Mouse (Mus musculus) fibroblast of lung, adult 2 months (primary cell): ENCODE results near the gene Icam4.
A peak's percentile ranks its signal among the peaks of the same experiment; 100 is the strongest.

Experiments used
- DNase-seq: peaks from one replicate; pipeline ENCODE4 v3.0.0-alpha.2; 2011; ENCODE audit warnings: low read depth

The Icam4 gene

GRCm38 (mm10) chr9:21011846-21012312 is 17.3 kb upstream of the Icam4 start:
- no peak for DNase-seq

GRCm38 (mm10) chr9:21012368-21012767 is 16.8 kb upstream of the Icam4 start:
- no peak for DNase-seq

GRCm38 (mm10) chr9:21014691-21015570 is 14.2 kb upstream of the Icam4 start:
- DNase-seq: no peak

DNA sequence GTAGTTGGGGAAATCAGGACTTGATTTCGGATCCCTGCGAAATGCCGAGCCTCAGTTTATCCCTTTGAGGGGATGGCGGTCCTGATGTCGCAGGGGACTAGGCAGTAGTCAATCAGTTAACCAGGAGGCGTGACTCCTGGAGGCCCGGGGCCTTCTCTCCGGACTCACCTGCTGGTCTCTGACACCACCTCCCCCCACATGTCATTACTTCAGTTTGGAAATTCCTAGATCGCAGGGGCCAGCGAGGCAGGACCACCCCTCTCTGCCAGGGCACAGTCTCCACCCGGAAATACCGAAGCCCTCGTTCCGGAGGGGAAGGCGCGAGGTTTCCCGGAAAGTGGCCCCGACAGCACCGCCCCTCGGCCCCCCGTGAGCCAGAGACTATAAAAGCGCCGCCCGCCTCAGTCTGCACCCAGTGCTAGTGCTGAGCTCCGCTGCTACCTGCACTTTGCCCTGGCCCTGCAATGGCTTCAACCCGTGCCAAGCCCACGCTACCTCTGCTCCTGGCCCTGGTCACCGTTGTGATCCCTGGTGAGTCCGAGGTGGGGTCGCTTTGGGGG is 13.5 kb upstream of the Icam4 start, which contains the start of gene Icam1:
Gene Icam1 (plus strand): TSS at position 415 of the 560 bp plus-strand sequence.
- no peak for DNase-seq

DNA sequence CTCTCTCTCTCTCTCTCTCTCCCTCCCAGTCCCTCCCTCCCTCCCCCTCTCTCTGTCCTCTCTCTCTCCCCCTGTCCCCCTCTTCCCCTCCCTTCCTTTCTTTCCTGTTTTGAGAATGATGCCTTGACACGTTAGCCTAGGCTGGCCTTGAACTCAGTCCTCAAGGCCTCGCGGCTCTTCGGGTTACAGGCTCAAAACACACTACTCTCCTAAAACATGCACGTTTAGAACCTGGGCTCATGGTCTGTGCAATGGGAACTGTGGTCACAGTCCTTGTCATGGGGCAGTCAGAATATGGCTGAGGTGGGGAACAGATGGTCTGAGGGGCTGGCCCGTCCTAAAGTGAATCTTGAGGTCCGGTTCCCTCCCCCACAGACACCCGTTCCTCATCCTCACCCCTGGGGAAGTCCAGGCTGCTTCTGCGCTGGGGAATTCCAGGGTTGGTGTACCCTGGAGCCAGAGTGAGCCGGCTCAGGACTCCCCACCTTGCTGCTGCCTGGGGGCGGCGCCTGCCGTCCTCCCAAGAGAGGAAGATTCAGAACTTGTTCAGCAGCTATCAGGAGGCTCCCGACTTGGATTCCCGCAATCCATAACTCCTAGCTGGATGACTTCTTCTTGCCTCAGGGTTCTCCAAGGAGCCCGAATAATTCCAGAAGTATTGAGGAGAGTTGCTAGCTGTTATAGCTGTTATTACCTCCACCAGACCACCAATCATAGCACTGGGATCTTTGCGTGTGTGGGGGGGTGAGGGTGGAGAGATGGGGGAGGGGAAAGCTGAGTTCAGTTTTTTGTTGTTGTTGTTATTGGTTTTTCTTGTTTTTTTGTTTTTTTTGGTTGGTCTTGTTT is 12.6 kb upstream of the Icam4 start:
- DNase-seq: no peak

- no peak for DNase-seq
Observed at GRCm38 (mm10) chr9:21017177-21017575, 12.0 kb upstream of the Icam4 start.

GRCm38 (mm10) chr9:21018600-21018999 is 10.6 kb upstream of the Icam4 start:
- DNase-seq: no peak

GRCm38 (mm10) chr9:21021363-21021762 is 7.8 kb upstream of the Icam4 start:
- no peak for DNase-seq

DNA sequence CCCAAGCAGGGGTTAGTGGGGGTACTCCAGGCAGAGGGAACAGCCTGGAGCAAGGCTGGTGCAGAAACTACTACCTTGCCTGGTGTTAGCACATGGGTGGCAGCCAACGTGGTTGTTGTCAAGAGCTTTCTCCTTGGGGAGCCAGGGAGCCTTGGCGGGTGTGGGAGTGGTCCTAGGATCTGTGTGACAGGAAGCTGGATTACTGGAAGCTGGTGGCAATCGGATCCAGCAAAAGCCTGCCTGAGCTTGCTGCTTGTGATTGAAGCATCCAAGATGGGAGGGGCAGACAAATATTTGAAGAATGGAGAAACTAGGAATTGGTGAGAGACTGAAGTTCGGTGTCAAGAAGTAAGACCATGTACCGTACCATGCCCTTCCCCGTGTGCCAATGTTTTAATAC is 6.9 kb upstream of the Icam4 start:
- no peak for DNase-seq

DNA sequence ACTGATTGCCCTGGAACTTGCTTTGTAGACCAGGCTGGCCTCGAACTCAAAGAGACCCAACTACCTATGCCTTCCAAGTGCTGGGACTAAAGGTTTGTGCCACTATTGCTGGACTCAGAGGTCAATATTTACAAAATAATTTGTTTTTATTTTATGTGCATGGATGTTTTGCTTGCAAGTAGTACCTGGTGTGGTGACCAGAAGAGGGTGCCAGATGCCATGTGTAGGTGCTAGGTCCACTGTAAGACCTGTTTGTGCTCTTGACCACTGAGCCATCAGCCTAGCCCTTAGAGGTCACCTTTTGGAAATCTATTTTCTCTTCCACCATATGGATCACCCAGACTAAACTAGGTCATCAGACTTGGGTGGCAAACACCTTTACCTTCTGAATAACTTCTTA is 6.4 kb upstream of the Icam4 start:
- DNase-seq: no peak

DNA sequence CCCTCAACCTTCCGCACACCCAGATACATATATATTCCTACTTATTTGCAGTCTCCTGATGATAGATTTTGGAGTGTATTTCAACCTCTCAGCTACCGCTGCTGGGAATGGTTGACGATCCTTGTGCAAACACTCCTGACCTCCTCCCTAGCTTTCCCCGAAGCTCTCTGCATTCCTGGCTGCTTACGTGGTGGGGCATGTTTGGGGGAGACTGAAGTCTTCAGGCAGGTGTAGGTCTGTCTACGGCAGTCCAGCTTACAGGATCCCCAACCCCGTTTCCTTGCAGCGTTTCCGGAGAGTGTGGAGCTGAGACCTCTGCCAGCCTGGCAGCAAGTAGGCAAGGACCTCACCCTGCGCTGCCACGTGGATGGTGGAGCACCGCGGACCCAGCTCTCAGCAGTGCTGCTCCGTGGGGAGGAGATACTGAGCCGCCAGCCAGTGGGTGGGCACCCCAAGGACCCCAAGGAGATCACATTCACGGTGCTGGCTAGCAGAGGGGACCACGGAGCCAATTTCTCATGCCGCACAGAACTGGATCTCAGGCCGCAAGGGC is 3.8 kb upstream of the Icam4 start:
- no peak for DNase-seq

GRCm38 (mm10) chr9:21026849-21027248 is 2.3 kb upstream of the Icam4 start:
- DNase-seq: no peak

DNA sequence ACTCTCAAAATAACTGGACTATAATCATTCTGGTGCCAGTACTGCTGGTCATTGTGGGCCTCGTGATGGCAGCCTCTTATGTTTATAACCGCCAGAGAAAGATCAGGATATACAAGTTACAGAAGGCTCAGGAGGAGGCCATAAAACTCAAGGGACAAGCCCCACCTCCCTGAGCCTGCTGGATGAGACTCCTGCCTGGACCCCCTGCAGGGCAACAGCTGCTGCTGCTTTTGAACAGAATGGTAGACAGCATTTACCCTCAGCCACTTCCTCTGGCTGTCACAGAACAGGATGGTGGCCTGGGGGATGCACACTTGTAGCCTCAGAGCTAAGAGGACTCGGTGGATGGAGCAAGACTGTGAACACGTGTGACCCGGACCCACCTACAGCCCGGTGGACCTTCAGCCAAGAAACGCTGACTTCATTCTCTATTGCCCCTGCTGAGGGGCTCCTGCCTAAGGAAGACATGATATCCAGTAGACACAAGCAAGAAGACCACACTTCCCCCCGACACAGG is 1.3 kb upstream of the Icam4 start:
- no peak for DNase-seq

DNA sequence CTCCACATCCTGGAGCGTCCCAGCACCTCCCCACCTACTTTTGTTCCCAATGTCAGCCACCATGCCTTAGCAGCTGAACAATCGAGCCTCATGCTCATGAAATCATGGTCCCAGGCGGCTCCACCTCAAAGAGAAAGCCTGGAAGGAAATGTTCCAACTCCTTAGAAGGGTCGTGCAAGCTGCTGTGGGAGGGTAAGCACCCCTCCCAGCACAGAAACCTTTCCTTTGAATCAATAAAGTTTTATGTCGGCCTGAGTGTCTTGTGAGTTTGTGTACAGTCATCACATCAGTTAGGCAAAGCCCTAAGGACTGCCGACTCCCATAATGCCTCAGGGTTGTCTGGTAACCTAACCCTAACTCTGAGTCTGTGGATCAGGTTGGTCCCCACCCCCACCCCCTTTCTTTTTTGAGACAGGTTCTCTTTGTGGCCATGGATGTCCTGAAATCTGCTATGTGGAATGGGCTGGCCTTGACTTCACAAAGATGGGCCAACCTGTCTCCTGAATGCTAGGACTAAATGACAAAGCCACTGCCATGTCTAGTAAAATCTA is 538 bp upstream of the Icam4 start:
- no peak for DNase-seq

- DNase-seq: no peak
Observed at GRCm38 (mm10) chr9:21030055-21030600, 955 bp downstream of the Icam4 start.

DNA sequence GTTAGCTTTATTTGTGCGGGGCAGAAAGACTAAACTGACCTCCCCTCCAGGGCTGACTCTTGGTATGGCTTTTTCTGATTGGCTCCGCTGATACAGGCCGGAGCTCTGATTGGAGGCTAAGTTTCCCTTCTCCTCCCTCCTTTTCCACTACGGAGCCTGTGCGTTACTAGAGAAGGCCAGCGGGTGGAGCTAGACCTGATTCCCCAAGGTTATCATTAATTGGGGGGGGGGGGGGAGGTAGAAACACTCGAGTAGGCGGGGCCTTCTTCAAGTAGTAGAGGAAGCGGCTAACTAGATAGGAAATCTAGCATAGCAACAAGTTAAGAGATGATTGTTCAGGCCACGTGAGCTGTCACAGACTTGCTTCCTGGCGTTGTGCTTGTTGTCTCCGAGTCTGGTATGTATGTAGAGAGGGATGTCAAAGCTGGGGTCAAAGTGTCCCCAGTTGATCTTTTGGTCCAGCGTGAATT is 1.6 kb downstream of the Icam4 start:
- DNase-seq: peak; percentile 95

GRCm38 (mm10) chr9:21031251-21031895 is 2.2 kb downstream of the Icam4 start:
- DNase-seq: peak; percentile 47

GRCm38 (mm10) chr9:21031896-21032351 is 2.8 kb downstream of the Icam4 start, which contains the start of gene Icam5:
Icam5 (plus strand) TSS chr9:21032073.
- no peak for DNase-seq

- DNase-seq: no peak
Observed at GRCm38 (mm10) chr9:21032491-21032890, 3.3 kb downstream of the Icam4 start.

GRCm38 (mm10) chr9:21033136-21033535 is 4.0 kb downstream of the Icam4 start:
- DNase-seq: peak; percentile 72
